Mouse (Mus musculus) stomach, embryonic 15.5 days (tissue): ENCODE data around the gene Ndnf. TPM values are rescaled to one million over a fixed set of nuclear protein-coding genes. Genes with fewer than 3 reads are reported as not detected.

Experiments used
- ATAC-seq: fragments of 200-750 bp; cut with Nextera tagmentation; 2 replicates; pipeline ENCODE4 v1.8.0; 2017; ENCODE audit warnings: low read depth, moderate number of reproducible peaks, moderate TSS enrichment; ENCODE audit not compliant: insufficient read depth, low FRiP score
- H3K27ac ChIP-seq: fragments of 300-500 bp; sonication (generic); 2 replicates; pipeline ENCODE4 v1.5.1; 2015; ENCODE audit warnings: mild to moderate bottlenecking, inconsistent platforms
- H3K27me3 ChIP-seq: fragments of 300-500 bp; sonication (generic); replicated peaks from 2 replicates; pipeline ENCODE4 v1.6.1; 2015; ENCODE audit warnings: inconsistent platforms
- H3K36me3 ChIP-seq: fragments of 300-500 bp; sonication (generic); 2 replicates; pipeline ENCODE4 v1.6.1; 2015; ENCODE audit warnings: inconsistent platforms
- H3K4me1 ChIP-seq: fragments of 300-500 bp; sonication (generic); 2 replicates; pipeline ENCODE4 v1.6.1; 2015; ENCODE audit warnings: inconsistent platforms
- H3K4me2 ChIP-seq: fragments of 300-500 bp; sonication (generic); 2 replicates; pipeline ENCODE4 v1.6.1; 2015; ENCODE audit warnings: mild to moderate bottlenecking, inconsistent platforms
- H3K4me3 ChIP-seq: fragments of 300-500 bp; sonication (generic); replicated peaks from 2 replicates; pipeline ENCODE4 v1.5.1; 2015; ENCODE audit warnings: inconsistent platforms
- H3K9ac ChIP-seq: fragments of 300-500 bp; sonication (generic); 2 replicates; pipeline ENCODE4 v1.6.1; 2015; ENCODE audit warnings: inconsistent platforms
- H3K9me3 ChIP-seq: fragments of 300-500 bp; sonication (generic); 2 replicates; pipeline ENCODE4 v1.6.1; 2016; ENCODE audit warnings: inconsistent platforms
- WGBS: fragments of 180-500 bp; shearing (Covaris S2); methylation state at CpG from one replicate; pipeline ENCODE4 v1.1.7; 2015; 5-methylcytosine and 5-hydroxymethylcytosine counted together
- polyA plus RNA-seq: library from polyadenylated mRNA; unstranded; fragments of >200 nt; fragmentation: Nextera tagmentation; extraction: Ambion mirVana; gene quantifications from 2 replicates; pipeline ENCODE4 v1.2.1, GENCODE M21; 2015

Ndnf gene
- polyA plus RNA-seq, 1 experiment from 2014 or later, result 3.9 TPM

DNA sequence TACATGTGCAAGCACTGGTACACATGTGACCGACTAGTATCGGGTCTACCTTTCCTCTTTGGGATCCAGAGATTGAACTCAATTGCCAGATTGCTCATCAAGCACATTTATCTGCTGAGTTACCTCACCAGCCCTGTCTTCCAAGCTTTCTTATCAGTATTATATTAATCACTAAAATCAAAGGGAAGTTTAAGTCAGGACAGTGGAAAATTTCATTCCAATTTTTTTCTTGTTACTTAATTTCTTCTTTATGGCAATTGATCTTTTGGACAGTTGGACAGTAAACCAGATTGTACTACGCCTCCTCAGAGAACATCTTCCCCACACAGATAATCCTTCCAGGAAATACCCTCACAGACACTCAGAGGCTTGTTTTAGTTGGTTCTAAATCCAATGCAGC lies 88.7 kb downstream of the Ndnf start:
- Histone ChIP-seq H3K27me3 (no peaks in the 10 kb centered on the region), H3K27ac (no peak overlapping the region), H3K4me3 (no peak overlapping the region), H3K9me3 (no peaks in the 10 kb centered on the region), H3K4me2 (no peak overlapping the region), H3K9ac (no peak overlapping the region), H3K4me1 (no peaks in the 10 kb centered on the region), H3K36me3 (no peaks in the 10 kb centered on the region)
- 77% methylated on average over 3 of the region's 3 CpGs for WGBS
- ATAC-seq, result no peak

Other genes with a start within 250 kb of the Ndnf start
- 0.10 TPM in 1 of 2 replicates, not detected in the other for gene Tnip3, start 146.3 kb upstream of the Ndnf start, polyA plus RNA-seq
- gene Prdm5, start 107.4 kb downstream of the Ndnf start, polyA plus RNA-seq, result 18.6 and 19.6 TPM in 2 replicates